Mouse (Mus musculus) layer of hippocampus, adult 2 months (tissue): ENCODE results near the gene Nsun2. TPM values are rescaled to one million over a fixed set of nuclear protein-coding genes. Genes with fewer than 3 reads are reported as not detected.

Source experiments
- DNase-seq, 2 experiments: peaks; one replicate each; pipeline ENCODE4 v3.0.0; 2022; ENCODE audit warnings: low spot score in 2 of 2
- H3K27ac ChIP-seq: fragments of 200-600 bp; 2 replicates; pipeline ENCODE4 v1.8.1; 2022
- H3K4me3 ChIP-seq: fragments of 200-600 bp; 2 replicates; pipeline ENCODE4 v1.8.1; 2022; ENCODE audit warnings: mild to moderate bottlenecking
- CTCF ChIP-seq: fragments of 200-600 bp; conservative IDR thresholded peaks from 2 replicates; pipeline ENCODE4 v1.8.1; 2022; ENCODE audit warnings: antibody characterized with exemption, mild to moderate bottlenecking, moderate library complexity
- total RNA-seq, 2 experiments: library from RNA; stranded (reverse); gene quantifications; 2 replicates each; pipeline ENCODE4 v1.2.3; 2021

Gene Nsun2
- total RNA-seq, 2 experiments from 2014 or later = 99.2 to 99.8 TPM

DNA sequence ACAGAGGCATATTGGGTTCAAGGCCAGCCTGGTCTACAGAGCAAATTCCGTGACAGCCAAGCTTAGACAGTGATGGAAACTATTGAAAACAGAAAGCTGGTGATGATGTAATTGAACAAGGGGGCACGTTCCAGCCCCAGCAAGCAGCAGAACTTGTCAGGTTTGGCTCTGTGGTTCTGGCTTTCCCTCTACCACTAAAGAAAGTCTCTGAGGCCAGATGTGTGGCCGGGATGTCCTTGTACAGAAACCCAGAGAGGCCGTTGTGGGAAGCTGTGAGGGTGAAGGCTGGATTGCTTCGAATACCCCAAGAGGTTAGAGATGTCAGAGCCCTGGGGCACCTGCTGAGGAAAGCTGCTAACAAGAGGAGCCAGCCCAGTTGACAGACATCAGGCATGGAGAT lies 105.7 kb downstream of the Nsun2 start:
- DNase-seq = no peak
- no peak overlapping the region for H3K27ac ChIP-seq

DNA sequence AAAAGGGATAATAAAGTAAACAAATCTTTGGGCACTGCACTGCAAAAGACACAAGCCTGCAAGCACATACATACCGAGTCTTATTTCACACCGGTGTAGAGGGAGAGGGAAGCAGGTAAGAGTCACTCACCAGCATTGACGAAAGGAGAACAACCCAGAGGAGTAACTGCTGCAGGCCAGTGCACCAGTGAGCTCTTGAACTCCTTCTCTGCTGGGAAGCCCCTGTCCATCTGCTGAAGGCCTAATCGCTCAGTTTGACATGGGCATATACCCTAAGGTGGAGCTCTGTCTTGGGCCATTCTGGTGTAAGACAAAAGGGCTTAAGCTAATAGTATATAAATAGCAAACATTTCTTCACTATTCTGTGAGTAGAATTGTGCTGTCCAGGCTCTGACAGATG lies 106.6 kb downstream of the Nsun2 start:
- TF ChIP-seq CTCF = no peak
- Histone ChIP-seq H3K4me3 (no peak overlapping the region), H3K27ac (no peak overlapping the region)
- DNase-seq = no peak

More for the DNA sequence above, 105.7 kb downstream of the Nsun2 start:
- H3K4me3 ChIP-seq = no peak overlapping the region
- no peak for TF ChIP-seq CTCF

DNA sequence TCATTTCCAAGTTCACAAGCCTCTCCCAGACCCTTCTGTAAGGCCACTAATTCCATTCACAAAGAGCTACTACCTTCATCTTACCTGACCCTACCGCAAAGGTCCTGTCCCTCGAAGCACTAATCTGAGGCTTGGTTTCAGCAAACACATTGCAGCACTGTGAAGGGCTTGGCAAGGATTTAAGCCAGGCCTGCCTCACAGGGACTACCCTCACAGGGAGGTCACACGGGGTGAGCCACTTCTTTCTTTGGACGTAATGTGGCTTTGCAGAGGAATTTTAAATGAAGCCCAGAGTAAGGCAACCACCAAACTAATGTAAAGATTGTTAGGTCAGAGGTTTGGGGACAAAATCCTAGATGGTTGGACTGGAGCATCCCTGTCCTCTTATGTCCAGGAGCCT lies 107.0 kb downstream of the Nsun2 start:
- Histone ChIP-seq H3K27ac (no peak overlapping the region), H3K4me3 (no peak overlapping the region)
- no peak for DNase-seq
- TF ChIP-seq CTCF = no peak

DNA sequence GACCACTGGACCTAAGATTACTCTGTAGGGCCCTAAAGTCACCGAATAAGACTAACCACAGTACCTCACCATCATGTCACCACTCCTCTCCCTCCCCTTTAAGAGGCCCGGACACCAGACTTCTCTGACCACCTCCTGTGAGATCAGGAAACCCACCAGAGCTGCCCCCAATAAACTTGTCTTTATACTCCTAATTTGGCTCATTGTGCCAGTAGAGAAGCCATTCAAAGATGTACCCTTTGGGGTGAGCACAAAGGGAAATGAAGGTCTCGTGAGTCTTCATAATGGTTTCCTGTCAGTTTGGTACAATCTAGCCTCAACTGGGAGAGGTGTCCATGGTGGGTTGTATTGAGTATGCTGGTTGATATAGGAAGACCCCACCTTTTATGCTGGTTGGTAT lies 107.5 kb downstream of the Nsun2 start:
- no peak for TF ChIP-seq CTCF
- no peak overlapping the region for H3K27ac ChIP-seq
- DNase-seq = no peak
- H3K4me3 ChIP-seq = no peak overlapping the region

DNA sequence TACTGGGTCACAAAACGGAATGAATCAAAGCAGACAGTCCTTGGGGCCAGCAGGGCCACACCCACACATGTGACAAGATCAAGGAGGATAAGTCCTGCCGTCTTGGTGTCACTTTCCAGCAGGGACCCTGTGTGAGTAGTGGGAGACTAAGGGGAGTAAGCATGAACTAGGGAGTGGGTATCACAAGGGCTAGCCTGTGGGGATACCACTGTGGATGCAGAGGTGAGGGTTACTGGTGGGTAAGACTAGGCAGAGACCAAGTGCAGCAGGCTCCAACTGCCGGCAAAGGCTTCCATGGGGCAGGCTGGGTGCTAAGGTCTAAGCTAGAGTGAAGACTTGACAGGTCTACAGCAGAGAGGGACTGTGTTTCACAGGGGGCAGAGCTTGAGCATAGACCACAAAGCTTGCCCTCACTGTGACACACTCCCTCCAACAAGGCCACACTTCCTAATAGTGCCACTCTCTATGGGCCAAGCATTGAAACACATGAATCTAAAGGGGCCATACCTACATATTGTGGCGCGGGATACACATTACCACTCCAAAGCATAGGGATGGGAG lies 109.2 kb downstream of the Nsun2 start:
- TF ChIP-seq CTCF = no peak
- no peak for DNase-seq
- Histone ChIP-seq H3K4me3 (no peak overlapping the region), H3K27ac (no peak overlapping the region)

DNA sequence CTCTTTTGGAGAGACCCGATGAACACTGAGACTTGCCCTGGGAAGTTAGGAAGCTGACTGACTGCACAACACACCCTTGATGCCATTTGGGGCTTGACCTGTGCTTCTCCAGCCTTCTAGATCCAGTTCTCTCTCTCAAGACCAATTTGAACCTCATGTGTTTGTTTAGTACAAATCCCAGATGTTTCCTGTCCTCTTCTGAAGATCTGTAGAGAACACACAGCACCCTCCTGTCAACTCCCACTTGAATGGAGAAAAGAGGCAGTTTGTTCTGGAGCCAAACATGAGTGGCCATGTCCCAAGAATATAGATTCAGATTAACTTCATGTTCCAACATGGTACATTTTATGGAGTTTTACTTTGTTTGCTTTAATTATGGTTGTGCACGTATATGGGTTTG lies 110.4 kb downstream of the Nsun2 start:
- Histone ChIP-seq H3K27ac (no peak overlapping the region), H3K4me3 (no peak overlapping the region)
- TF ChIP-seq CTCF = no peak
- DNase-seq = no peak

DNA sequence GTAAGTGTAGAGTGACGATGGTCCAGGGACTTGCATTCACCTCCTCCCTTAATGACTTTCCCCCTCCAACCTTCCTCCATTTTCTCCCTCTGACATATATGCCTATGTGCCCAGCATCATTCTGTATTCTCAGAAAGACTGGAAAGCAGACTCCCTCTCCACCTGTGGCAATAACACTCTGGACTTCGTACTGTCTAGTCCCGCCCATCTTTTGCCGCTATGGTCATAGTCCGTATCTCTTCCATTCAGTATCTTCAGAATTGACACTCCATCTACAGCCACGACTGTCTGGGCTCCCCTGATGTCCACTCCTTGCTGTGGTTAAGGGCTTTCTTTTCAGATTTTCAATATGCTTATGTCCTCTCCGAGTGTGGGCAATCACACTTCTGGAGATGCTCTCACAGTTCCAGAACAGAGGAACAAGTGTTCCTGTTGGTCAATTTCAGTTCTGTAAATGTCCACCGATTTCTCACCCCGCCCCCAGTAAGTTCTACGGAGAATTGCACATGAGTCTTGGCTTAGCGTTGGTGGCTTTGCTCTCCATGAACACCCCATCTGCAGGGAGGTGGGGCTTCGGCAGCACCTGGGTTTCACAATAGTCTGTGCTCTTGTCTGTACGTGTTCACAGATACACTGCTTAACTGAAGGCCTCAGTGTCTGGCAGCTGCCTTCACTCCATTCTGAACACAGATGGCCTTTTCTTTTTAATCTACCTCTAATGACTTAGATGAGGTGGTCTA lies 111.1 kb downstream of the Nsun2 start:
- Histone ChIP-seq H3K27ac (no peak overlapping the region), H3K4me3 (no peak overlapping the region)
- no peak for TF ChIP-seq CTCF
- DNase-seq = no peak

DNA sequence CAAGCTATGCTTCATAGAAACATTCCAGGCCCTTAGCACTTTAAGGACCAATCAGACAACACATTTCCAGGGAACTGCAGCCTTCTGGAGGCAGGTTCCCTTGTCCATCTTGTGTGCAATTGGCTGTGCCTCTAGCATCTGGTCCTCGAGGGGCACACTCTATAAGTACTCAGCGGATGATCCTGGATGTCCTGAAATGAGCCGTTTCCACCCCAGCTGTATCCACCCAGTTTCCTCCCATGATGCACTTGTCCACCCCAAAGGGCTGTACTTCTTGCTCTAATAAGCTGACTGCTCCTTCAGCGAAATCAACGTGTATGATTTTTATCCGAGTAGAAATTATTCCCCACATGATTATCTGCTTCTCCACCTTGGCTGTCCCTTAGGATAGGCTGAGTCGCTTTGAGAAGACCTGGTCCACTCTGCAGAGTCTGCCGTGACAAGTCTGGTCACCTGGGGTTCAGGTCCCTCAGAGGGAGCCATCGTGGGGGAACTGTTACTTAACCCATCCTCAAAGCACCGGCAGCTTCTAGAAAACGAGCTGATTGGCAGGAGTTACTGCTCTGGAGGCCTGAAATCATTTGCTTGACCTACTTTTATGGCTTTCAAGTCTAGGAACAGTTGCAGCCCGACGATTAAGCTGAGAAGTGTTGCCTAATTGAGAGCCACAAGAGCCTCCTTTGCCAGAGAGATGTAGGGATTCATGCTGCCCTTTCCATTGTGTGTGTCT lies 112.3 kb downstream of the Nsun2 start:
- TF ChIP-seq CTCF = no peak
- Histone ChIP-seq H3K4me3 (no peak overlapping the region), H3K27ac (no peak overlapping the region)
- no peak for DNase-seq

DNA sequence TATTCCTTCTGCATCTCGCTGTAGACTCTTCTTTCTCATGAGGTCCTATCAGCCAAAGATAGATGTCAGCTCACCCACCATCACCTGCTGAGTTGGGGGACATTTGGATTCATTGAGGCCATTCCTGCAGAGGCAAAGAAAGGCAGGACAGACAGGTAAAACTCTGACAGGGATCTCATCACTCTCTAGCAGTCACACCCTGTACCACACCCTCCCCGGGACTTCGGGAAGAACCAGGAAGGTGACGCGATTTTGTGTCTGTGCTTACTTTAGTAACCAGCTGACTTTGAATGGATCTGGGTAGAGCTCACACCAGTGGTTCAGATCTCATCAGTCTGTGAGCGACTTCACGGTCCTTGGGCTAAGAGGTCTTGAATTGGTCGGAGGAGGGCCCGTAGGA lies 112.9 kb downstream of the Nsun2 start:
- TF ChIP-seq CTCF = no peak
- Histone ChIP-seq H3K27ac (no peak overlapping the region), H3K4me3 (no peak overlapping the region)
- DNase-seq = no peak

DNA sequence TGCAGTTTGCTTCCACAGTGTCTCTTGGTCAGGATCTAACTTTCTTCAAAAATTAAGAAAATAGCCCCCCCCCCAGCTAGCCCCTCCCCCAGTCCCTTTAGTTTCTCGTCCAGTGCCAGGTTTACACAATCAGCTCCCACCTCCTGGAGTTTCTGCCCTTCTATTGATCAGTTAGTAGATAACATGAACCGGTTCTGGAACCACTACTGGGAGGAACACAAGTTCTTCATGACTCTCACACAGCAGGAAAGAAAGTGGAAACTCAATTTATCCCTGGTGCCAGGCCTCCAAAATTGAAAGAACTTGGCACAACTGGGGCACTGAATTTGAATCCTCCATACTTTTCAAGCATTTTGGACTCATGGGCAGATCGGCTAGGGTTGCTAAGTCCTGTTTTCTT lies 121.0 kb downstream of the Nsun2 start:
- no peak for TF ChIP-seq CTCF
- DNase-seq = no peak
- no peak overlapping the region for H3K4me3 ChIP-seq
- no peak overlapping the region for H3K27ac ChIP-seq

DNA sequence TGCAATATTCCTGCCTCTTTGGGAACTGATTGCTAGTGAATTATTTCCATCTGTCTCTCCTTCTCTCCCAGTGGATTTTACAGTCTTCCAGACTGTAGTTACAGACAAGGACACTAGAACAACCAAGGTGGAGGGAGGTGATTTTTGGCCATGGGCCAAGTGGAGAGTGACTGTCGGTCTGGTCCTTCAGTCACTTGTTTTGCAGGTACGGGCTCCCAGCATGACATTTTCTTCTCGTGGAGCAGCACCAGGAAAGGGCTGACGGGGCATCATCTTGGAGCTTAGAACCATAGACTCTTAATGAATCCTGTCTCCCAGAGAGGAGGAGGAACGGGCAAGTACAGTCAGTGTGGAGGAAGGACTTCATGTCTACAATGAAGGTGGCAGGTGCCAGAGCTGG lies 138.6 kb downstream of the Nsun2 start:
- TF ChIP-seq CTCF = no peak
- H3K4me3 ChIP-seq = no peak overlapping the region
- H3K27ac ChIP-seq = no peak overlapping the region
- no peak for DNase-seq

DNA sequence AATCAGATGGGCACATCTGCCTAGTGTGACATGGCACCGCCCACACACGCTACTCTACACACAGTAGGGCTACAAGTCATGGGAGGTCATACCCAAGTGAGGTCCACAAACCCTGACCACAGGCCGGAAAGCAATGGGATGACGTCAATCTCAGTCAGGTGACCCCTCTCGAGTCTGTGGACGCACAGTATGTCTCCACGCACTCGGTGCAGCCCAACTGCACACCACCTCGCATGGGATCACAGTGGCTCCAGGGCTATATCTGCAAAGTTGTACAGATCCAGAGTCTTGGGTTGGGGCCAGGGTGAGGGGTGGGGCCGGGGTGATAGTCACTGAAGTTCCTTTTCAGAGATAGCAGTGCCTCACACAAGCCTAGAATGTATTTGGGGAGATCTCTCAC lies 139.0 kb downstream of the Nsun2 start:
- no peak for DNase-seq
- TF ChIP-seq CTCF = no peak
- H3K27ac ChIP-seq = no peak overlapping the region
- H3K4me3 ChIP-seq = no peak overlapping the region

DNA sequence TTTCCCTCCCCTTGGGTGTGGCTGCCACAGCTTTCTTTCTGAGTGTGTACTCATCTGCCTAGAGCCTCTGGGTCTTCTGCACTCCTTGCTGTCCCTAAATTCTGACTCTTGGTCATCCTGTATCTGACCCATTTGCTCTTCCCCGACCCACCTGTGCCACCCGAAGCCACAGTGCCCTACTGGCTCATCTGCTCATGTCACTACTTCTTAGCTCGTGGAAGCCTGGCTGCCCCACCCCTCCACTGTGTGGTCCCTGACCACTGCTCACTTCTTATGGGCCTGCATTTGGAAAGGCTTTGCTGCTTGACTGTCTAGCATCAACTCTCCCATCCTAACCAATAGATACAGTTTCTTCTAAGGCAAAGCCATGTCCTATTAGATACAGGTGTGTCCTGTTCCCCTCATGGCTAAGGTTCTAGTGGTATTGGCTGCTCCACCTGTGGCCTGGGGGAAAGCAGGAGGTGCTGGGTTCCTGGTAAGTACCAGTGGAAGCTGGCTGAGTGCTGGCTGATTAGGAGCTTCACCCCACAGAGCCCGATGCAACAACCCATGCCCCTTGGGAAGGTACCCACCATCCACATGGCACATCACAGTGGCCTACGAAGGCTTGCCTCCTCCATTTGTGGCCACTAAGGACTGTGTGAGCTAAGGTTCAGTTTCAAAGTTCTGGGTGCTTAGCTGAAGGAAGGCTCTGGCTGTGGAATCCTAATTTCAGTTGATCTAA lies 139.8 kb downstream of the Nsun2 start:
- no peak overlapping the region for H3K4me3 ChIP-seq
- no peak for TF ChIP-seq CTCF
- DNase-seq = no peak
- no peak overlapping the region for H3K27ac ChIP-seq
